Mouse (Mus musculus) small intestine, adult 2 months (tissue): ENCODE measurements around the gene Gfi1.

Source experiments
- CTCF ChIP-seq: fragments of 200-500 bp; IDR thresholded peaks from 2 replicates; pipeline ENCODE4 v1.5.1; 2012; ENCODE audit warnings: low read depth, mild to moderate bottlenecking, control low read depth, inconsistent platforms, low read length, moderate library complexity, mixed read lengths; ENCODE audit not compliant: insufficient replicate concordance, insufficient read length; ENCODE audit errors: extremely low read depth
- POLR2A ChIP-seq: fragments of 200-500 bp; IDR thresholded peaks from 2 replicates; pipeline ENCODE4 v1.6.1; 2012; ENCODE audit warnings: low read depth, mild to moderate bottlenecking, control low read depth, inconsistent platforms, low read length, moderate library complexity

DNA sequence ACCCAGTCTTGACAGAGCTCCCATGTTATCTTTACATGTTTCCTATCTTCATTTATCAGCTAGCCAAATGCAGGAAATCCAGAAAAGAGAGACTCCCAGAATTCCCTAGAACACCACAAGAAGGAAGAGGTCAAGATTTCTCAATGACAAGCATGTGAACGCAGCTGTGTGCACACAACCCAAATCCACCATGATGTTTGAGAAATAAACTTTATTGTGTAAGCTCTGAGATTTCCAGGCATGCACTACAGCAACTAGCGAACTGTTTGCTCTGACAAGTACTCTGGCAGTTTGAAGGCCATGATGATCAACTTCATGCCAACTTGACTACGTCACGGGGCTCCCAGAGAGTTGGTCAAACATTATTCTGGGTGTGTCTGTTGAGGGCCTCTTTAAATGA is 20.1 kb downstream of the Gfi1 start:
- no peak for TF ChIP-seq CTCF
- no peak for TF ChIP-seq POLR2A
